20 mouse cellular contexts compared by ENCODE assay signal in the genomic region with DNA sequence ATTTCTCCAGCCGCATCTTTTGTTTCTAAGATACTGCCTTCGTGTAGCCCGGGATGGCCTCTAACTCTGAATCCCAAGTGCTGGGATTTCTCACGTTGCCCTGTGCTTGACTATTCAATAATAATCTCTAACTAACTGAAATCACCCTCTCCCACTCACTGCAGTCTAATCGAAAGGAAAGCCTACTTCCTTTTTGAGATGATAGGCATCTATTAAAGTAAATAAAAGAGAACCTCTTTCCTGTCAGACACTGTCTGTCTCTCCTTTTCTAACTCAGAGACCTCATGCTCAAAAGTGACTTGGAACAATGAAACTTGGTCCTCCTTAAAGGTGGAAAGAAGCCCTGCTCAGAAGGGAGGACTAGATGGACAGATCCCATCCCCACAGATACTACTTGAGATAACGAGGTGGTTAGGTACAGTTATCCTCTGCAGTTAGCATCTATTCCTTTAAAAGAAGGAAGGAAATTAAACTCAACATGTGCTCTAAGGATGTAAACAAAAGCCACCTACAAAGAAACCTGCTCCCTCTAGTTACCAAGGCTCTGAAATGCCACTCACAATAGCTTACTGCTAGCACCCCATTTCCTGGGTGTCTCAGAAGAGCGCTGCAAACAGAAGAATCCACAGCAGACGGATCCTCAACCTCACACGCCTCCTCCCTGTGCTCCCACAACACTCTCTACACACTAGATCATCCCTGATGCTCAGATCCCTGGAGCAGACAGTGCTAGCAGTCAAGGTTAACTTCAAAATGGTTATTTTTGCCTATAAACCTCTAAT. TPM values are rescaled to one million over a fixed set of nuclear protein-coding genes. Genes with fewer than 3 reads are reported as not detected.
DNase-seq lines count a peak whose midpoint lies in the region; ATAC-seq and TF ChIP-seq lines count a peak whose summit lies in the region.
"Had no signal": no experiment of that assay in that cellular context is flagged by ENCODE, and none has a peak within 500 bp of the region (broad histone marks: within the 10 kb centered on the region; RNA-seq: fewer than 3 reads in every experiment).

No protein-coding gene starts in this region.

- no peak for TF ChIP-seq POLR2A in testis, adult 2 months (IDR thresholded peaks at IDR 0.05; ENCODE audit: control insufficient read depth, low read depth, low read length)

- peak; percentile 62 for ATAC-seq in activated CD4-positive, CD25-positive, alpha-beta regulatory T cell, adult 4 months
- ATAC-seq in intestine, postnatal 0 days = no peak
- ATAC-seq: forebrain, embryonic 15.5 days had no signal

- H3K4me2 ChIP-seq in intestine, postnatal 0 days (replicated peaks; ENCODE audit: low read depth) = no peak overlapping the region
- H3K4me2 ChIP-seq: embryonic facial prominence, embryonic 12.5 days; forebrain, embryonic 15.5 days; heart, embryonic 11.5 days; heart, embryonic 15.5 days; hindbrain, embryonic 14.5 days had no signal

- WGBS in intestine, postnatal 0 days = 86% methylated on average over 9 of the region's 9 CpGs

- TF ChIP-seq CTCF in testis, adult 2 months (IDR thresholded peaks at IDR 0.05; ENCODE audit: control insufficient read depth, insufficient read depth, insufficient replicate concordance, low read depth, low read length) = no peak
- TF ChIP-seq CTCF in intestine, postnatal 0 days (IDR thresholded peaks at IDR 0.05; ENCODE audit: low read depth) = no peak

- no peaks in the 10 kb centered on the region for H3K9me3 ChIP-seq in intestine, postnatal 0 days (ENCODE audit: control insufficient read depth)
- H3K9me3 ChIP-seq: embryonic facial prominence, embryonic 12.5 days; forebrain, embryonic 15.5 days; heart, embryonic 15.5 days; hindbrain, embryonic 10.5 days had no signal

- H3K4me1 ChIP-seq in testis, adult 2 months (ENCODE audit: control insufficient read depth, insufficient read depth, low read length) = no peaks in the 10 kb centered on the region; the same call in none of the 2 replicates
- H3K4me1 ChIP-seq in intestine, postnatal 0 days (replicated peaks; ENCODE audit: control insufficient read depth, insufficient read depth, low read length) = no peaks in the 10 kb centered on the region
- H3K4me1 ChIP-seq: embryonic facial prominence, embryonic 12.5 days; forebrain, embryonic 15.5 days; heart, embryonic 15.5 days; hindbrain, embryonic 10.5 days had no signal

- H3K27me3 ChIP-seq in testis, adult 2 months (ENCODE audit: control insufficient read depth, insufficient read depth, low read length) = no peaks in the 10 kb centered on the region
- H3K27me3 ChIP-seq in intestine, postnatal 0 days (replicated peaks; ENCODE audit: control insufficient read depth, insufficient read depth, low read length) = no peaks in the 10 kb centered on the region
- H3K27me3 ChIP-seq: CH12.LX; embryonic facial prominence, embryonic 12.5 days; forebrain, embryonic 15.5 days; heart, embryonic 15.5 days had no signal

- 0 out of 2 replicates have a peak overlapping the region, but pooled peaks have one; percentile 32 for H3K27ac ChIP-seq in testis, adult 2 months (ENCODE audit: control insufficient read depth, insufficient read depth, low read depth, low read length)
- H3K27ac ChIP-seq in intestine, postnatal 0 days (ENCODE audit: low read depth, low read length) = no peak overlapping the region
- H3K27ac ChIP-seq: embryonic facial prominence, embryonic 12.5 days; forebrain, embryonic 15.5 days; heart, adult 2 months; heart, embryonic 15.5 days; hindbrain, embryonic 10.5 days; hindbrain, embryonic 14.5 days had no signal

- intact Hi-C loops in heart, postnatal 14 days (cut with DNase I) = no loop called here

- H3K4me3 ChIP-seq in testis, adult 2 months (ENCODE audit: control insufficient read depth, low read depth, low read length) = no peak overlapping the region
- H3K4me3 ChIP-seq in intestine, postnatal 0 days (ENCODE audit: low read depth, low read length) = no peak overlapping the region
- H3K4me3 ChIP-seq: embryonic facial prominence, embryonic 12.5 days; forebrain, embryonic 15.5 days; heart, adult 2 months; heart, embryonic 15.5 days; hindbrain, embryonic 10.5 days had no signal

- no peak overlapping the region for H3K9ac ChIP-seq in intestine, postnatal 0 days (ENCODE audit: low read depth, low read length)
- H3K9ac ChIP-seq: embryonic facial prominence, embryonic 12.5 days; forebrain, embryonic 15.5 days; heart, embryonic 15.5 days; hindbrain, embryonic 14.5 days had no signal

- peaks cover 13% of the 10 kb centered on the region for H3K36me3 ChIP-seq in testis, adult 2 months (ENCODE audit: control insufficient read depth, insufficient read depth, low read length)
- peaks cover 55% of the 10 kb centered on the region for H3K36me3 ChIP-seq in intestine, postnatal 0 days (ENCODE audit: control insufficient read depth, insufficient read depth)

- DNase-seq in testis, postnatal 14 days (ENCODE audit: low spot score) = no peak
- peak; percentile 49 for DNase-seq in CD4-positive, CD25-positive, alpha-beta regulatory T cell, adult 2 months (ENCODE audit: low read depth, low spot score)
- no peak for DNase-seq in heart, postnatal 14 days
- no peak for DNase-seq in retina, embryonic 14.5 days (ENCODE audit: low spot score)
- DNase-seq: adrenal gland, postnatal 10 days; cerebellum, adult 11-12 months; cerebellum, adult 9-10 months; cerebellum, postnatal 25 days; gastrocnemius, postnatal 14 days; heart, adult 2 months had no signal

RNA-seq across cellular contexts. Expression of a gene that starts 24.7 kb away (rescaled TPM):
- polyA plus RNA-seq in testis, adult 2 months (2012; rRNA removed) = 31.3 and 38.5 TPM in 2 replicates
- not detected for polyA plus RNA-seq in activated CD4-positive, CD25-positive, alpha-beta regulatory T cell, adult 4 months (2017; shearing (Covaris generic))
- 1.0 and 1.3 TPM in 2 replicates for polyA plus RNA-seq in intestine, postnatal 0 days (2015; fragmentation: Nextera tagmentation; extraction: Ambion mirVana)
- 10 to 100 TPM in 1 of 2 experiments, 1 to 10 TPM in 1; 5.8 to 11.8 TPM for total RNA-seq in heart, postnatal 14 days (2021)

RNA-seq across cellular contexts. Expression of a gene that starts 32.7 kb away (rescaled TPM):
- polyA plus RNA-seq in testis, adult 2 months (2012; rRNA removed) = 5.2 and 5.6 TPM in 2 replicates
- polyA plus RNA-seq in activated CD4-positive, CD25-positive, alpha-beta regulatory T cell, adult 4 months (2017; shearing (Covaris generic)) = 10 to 100 TPM; 31.0 to 34.7 TPM
- polyA plus RNA-seq in intestine, postnatal 0 days (2015; fragmentation: Nextera tagmentation; extraction: Ambion mirVana) = 3.1 and 4.6 TPM in 2 replicates
- total RNA-seq in heart, postnatal 14 days (2021) = 10 to 100 TPM; 14.9 to 15.0 TPM

RNA-seq across cellular contexts. Expression of a gene that starts 42.8 kb away (rescaled TPM):
- 0.81 and 0.82 TPM in 2 replicates for polyA plus RNA-seq in testis, adult 2 months (2012; rRNA removed)
- polyA plus RNA-seq in activated CD4-positive, CD25-positive, alpha-beta regulatory T cell, adult 4 months (2017; shearing (Covaris generic)) = 100 to 1,000 TPM; 216 to 232 TPM
- polyA plus RNA-seq in intestine, postnatal 0 days (2015; fragmentation: Nextera tagmentation; extraction: Ambion mirVana) = 3.6 and 4.7 TPM in 2 replicates
- total RNA-seq in heart, postnatal 14 days (2021) = 1 to 10 TPM; 3.0 to 3.1 TPM

RNA-seq across cellular contexts. Expression of a gene that starts 43.5 kb away (rescaled TPM):
- polyA plus RNA-seq in testis, adult 2 months (2012; rRNA removed) = 95.8 and 99.6 TPM in 2 replicates
- polyA plus RNA-seq in activated CD4-positive, CD25-positive, alpha-beta regulatory T cell, adult 4 months (2017; shearing (Covaris generic)) = 100 to 1,000 TPM; 258 to 260 TPM
- 59.4 and 64.9 TPM in 2 replicates for polyA plus RNA-seq in intestine, postnatal 0 days (2015; fragmentation: Nextera tagmentation; extraction: Ambion mirVana)
- 10 to 100 TPM; 31.9 to 33.6 TPM for total RNA-seq in heart, postnatal 14 days (2021)

RNA-seq across cellular contexts. Expression of a gene that starts 47.0 kb away (rescaled TPM):
- polyA plus RNA-seq in testis, adult 2 months (2012; rRNA removed) = 744 and 839 TPM in 2 replicates
- polyA plus RNA-seq in activated CD4-positive, CD25-positive, alpha-beta regulatory T cell, adult 4 months (2017; shearing (Covaris generic)) = 10 to 100 TPM; 21.2 to 31.5 TPM
- 10.1 and 10.6 TPM in 2 replicates for polyA plus RNA-seq in intestine, postnatal 0 days (2015; fragmentation: Nextera tagmentation; extraction: Ambion mirVana)
- total RNA-seq in heart, postnatal 14 days (2021) = 1 to 10 TPM; 6.7 to 7.8 TPM

Comparison
In these comparisons a context has a peak if more than half of its experiments do, and no peak if none do; other contexts are left out.
1. RNA of a gene that starts 24.7 kb away (polyA plus RNA-seq): 31.3 to 38.5 TPM in testis, adult 2 months; 1.0 to 1.3 TPM in intestine, postnatal 0 days and not detected in activated CD4-positive, CD25-positive, alpha-beta regulatory T cell, adult 4 months; every median in the first group is over 10 times any median in the second.
2. RNA of a gene that starts 42.8 kb away (polyA plus RNA-seq): 216 to 232 TPM in activated CD4-positive, CD25-positive, alpha-beta regulatory T cell, adult 4 months; 3.6 to 4.7 TPM in intestine, postnatal 0 days and 0.81 to 0.82 TPM in testis, adult 2 months; every median in the first group is over 10 times any median in the second.